Mouse (Mus musculus): Measurements from ENCODE around the gene Tom1l2. TPM values are rescaled to one million over a fixed set of nuclear protein-coding genes. Genes with fewer than 3 reads are reported as not detected.

Gene Tom1l2
- polyA plus RNA-seq, 1 experiment from 2014 or later, result 30.7 TPM

DNA sequence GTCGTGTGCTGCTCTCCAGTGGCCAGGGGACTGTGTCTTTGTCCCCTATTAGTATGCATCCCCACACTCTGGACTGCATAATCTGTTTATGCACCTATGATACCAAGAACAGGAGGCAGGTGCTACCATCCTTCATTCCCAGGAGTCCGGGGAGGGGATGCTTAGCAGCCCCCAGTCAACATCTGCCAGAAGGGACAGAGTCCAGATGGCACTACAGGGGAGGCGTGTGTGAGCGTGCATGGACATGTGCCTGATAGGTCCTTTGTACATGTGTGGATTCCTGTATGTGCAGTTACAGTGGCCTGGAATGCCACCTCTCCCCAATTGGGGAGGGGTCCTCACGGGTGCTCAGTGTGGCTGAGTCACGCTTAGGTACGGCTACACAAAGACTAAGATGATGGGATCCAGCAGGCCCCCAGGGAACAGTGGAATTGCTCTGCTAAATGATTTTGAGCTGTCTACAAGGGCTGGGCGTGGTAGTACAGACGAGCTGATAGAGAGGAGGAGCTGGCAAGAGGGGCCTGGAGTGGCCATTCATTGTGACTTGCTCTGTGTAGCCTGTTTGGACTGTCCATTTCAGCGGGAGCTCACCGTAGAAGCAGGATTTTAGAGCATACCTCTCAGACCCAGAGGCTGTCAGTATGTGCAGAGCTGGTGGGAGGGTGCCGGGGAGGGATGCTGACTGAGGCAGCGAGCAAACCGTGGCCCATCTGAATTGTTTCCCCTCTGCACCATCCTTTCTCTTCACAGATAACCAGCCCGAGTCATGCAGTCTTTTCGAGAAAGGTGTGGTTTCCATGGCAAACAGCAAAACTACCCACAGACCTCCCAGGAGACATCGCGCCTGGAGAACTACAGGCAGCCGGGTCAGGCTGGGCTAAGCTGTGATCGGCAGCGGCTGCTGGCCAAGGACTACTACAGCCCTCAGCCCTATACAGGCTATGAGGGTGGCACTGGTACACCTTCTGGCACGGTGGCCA, 168.1 kb downstream of the Tom1l2 start:
- H3K27me3 ChIP-seq (ENCODE audit: insufficient read depth, poor library complexity, severe bottlenecking), result no peaks in the 10 kb centered on the region
- H3K27ac ChIP-seq, result peak overlapping the region; percentile 36
- no peaks in the 10 kb centered on the region for H3K9me3 ChIP-seq
- DNase-seq (ENCODE audit: low spot score), result no peak
- no peak overlapping the region for H3K4me3 ChIP-seq
- H3K4me1 ChIP-seq (replicated peaks), result peaks cover 80% of the 10 kb centered on the region
- 62% methylated on average over 22 of the region's 22 CpGs for WGBS
- peaks cover 59% of the 10 kb centered on the region for H3K36me3 ChIP-seq

DNA sequence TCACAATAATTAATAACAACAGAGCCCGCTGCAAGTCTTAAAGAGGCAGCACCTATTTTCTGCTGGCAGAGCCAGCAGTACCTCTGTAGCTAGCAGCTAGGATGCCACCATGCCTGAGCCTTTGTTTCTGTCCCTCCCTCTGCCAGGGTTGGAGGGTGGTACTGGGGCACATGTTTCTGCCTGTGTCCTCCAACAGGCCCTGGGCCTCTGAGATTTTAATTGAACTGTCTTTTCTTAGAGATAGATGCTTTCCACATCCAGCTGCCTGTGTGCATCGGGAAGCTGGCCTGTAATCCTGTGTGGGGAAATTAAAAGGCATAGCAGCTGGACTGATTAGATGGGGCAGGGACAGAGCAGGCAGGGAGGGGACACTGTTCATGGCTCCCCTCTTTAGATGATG, 170.0 kb downstream of the Tom1l2 start:
- Histone ChIP-seq H3K36me3 (peaks cover 49% of the 10 kb centered on the region), H3K4me3 (no peak overlapping the region), H3K4me1 (replicated peaks) (peaks cover 88% of the 10 kb centered on the region), H3K9me3 (no peaks in the 10 kb centered on the region), H3K27ac (peak overlapping the region; percentile 36; the same call in 1 of the 2 replicates), H3K27me3 (ENCODE audit: insufficient read depth, poor library complexity, severe bottlenecking) (no peaks in the 10 kb centered on the region)
- WGBS, result 83% methylated on average over 2 of the region's 2 CpGs
- DNase-seq (ENCODE audit: low spot score), result no peak

GRCm38 (mm10) chr11:60182116-60182670, 170.5 kb downstream of the Tom1l2 start:
- H3K27ac ChIP-seq, result no peak overlapping the region
- WGBS, result 90% methylated on average over 12 of the region's 12 CpGs
- no peaks in the 10 kb centered on the region for H3K27me3 ChIP-seq (ENCODE audit: insufficient read depth, poor library complexity, severe bottlenecking)
- H3K9me3 ChIP-seq, result no peaks in the 10 kb centered on the region
- peaks cover 43% of the 10 kb centered on the region for H3K36me3 ChIP-seq
- DNase-seq (ENCODE audit: low spot score), result no peak
- H3K4me3 ChIP-seq, result no peak overlapping the region
- H3K4me1 ChIP-seq (replicated peaks), result peaks cover 94% of the 10 kb centered on the region

DNA sequence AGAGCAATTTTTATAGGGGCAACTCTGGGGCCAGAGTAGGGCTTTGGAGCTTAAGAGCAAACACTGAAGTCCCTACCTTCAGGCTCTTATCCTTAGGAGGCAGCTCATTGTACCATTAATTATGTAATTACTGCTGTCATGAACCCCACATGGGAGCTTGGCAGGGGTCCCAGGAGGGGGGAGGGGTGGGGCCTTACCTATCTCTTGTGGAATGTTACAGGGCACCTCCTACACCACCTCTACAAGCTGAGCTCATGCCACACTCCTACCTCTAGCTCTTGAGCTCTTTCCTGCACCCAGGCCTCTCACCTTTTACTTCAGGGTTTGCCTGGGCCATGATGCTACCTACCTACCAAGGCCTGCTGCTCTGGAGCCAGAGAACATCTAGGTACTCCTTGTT, 174.2 kb downstream of the Tom1l2 start:
- Histone ChIP-seq H3K36me3 (peaks cover 20% of the 10 kb centered on the region; the same call in 1 of the 2 replicates), H3K4me3 (no peak overlapping the region), H3K27ac (peak overlapping the region; percentile 90), H3K4me1 (replicated peaks) (peaks cover 99% of the 10 kb centered on the region), H3K27me3 (ENCODE audit: insufficient read depth, poor library complexity, severe bottlenecking) (peaks cover 10% of the 10 kb centered on the region; the same call in 1 of the 2 replicates), H3K9me3 (no peaks in the 10 kb centered on the region)
- no peak for DNase-seq (ENCODE audit: low spot score)

DNA sequence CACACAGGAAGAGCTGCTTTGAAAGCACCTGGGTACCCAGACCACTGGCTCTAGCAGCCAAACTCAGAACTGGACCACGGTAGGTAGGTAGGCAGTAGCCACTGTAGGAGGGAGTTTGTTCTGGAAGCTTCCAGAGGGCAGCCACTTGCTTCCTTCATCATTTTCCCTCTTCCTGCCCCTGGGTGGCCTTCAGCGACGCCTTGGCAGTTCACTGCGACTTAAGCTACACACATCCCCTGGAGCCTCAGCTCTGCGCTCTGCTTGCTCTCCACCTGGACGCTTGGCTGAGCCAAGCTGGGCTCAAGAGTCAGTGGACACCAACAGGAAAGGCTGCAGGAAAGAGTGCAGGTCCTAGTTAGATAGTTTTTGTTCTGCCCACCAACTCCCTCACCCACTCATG, 174.7 kb downstream of the Tom1l2 start:
- Histone ChIP-seq H3K4me1 (replicated peaks) (peaks cover 99% of the 10 kb centered on the region), H3K27ac (peak overlapping the region; percentile 90), H3K27me3 (ENCODE audit: insufficient read depth, poor library complexity, severe bottlenecking) (peaks cover 10% of the 10 kb centered on the region; the same call in 1 of the 2 replicates), H3K4me3 (peak overlapping the region; percentile 67), H3K9me3 (no peaks in the 10 kb centered on the region), H3K36me3 (peaks cover 20% of the 10 kb centered on the region; the same call in 1 of the 2 replicates)
- WGBS, result 62% methylated on average over 6 of the region's 6 CpGs
- no peak for DNase-seq (ENCODE audit: low spot score)

DNA sequence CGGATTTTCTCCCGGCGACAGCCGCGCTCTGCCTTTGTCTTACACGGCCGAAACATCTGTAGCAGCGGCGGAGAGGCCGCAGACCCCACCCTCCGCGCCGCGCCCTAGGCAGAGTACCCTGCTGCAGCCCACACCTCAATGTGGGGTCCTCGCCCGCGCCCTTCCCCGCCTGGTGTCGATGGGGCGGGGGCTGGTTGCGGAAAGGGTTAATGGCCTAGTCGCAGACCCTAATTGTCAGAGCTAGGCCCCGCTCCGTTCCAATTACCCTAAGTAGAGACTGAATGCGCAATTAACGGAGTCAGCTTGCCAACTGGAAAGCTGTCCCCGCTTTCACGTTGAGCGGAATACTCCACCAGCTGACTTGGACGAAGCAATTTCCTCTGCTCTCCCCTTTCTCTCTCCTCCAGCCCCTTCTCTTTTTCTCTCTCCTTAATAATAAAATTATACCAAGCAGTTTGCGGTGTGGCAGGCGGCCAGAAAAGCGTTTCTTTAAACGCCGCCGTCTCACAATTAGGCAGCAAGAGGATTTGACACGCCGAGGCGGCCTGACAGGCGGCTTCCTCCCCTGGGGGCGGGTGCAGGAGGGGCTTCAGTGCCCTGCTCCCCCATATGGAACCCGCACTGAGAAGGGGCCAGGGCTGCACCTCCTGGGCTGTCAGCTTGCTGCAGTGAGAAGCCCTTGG, 175.6 kb downstream of the Tom1l2 start:
- peaks cover 20% of the 10 kb centered on the region; the same call in 1 of the 2 replicates for H3K36me3 ChIP-seq
- DNase-seq (ENCODE audit: low spot score), result peak; percentile 54
- WGBS, result 1% methylated on average over 42 of the region's 42 CpGs
- peak overlapping the region; percentile 90 for H3K27ac ChIP-seq
- peak overlapping the region; percentile 67 for H3K4me3 ChIP-seq
- peaks cover 10% of the 10 kb centered on the region; the same call in 1 of the 2 replicates for H3K27me3 ChIP-seq (ENCODE audit: insufficient read depth, poor library complexity, severe bottlenecking)
- H3K4me1 ChIP-seq (replicated peaks), result peaks cover 94% of the 10 kb centered on the region
- no peaks in the 10 kb centered on the region for H3K9me3 ChIP-seq

Other genes with a start within 250 kb of the Tom1l2 start
- gene Rai1, start 247.9 kb downstream of the Tom1l2 start, polyA plus RNA-seq (2016; fragmentation: Nextera tagmentation; extraction: Ambion mirVana), result 25.3 and 31.0 TPM in 2 replicates
- 45.0 and 55.8 TPM in 2 replicates for gene Srebf1, start 130.3 kb downstream of the Tom1l2 start, polyA plus RNA-seq (2016; fragmentation: Nextera tagmentation; extraction: Ambion mirVana)
- gene Drc3, start 424 bp upstream of the Tom1l2 start, polyA plus RNA-seq (2016; fragmentation: Nextera tagmentation; extraction: Ambion mirVana), result 2.8 and 6.0 TPM in 2 replicates
- gene Gid4, start 64.2 kb upstream of the Tom1l2 start, polyA plus RNA-seq (2016; fragmentation: Nextera tagmentation; extraction: Ambion mirVana), result 26.6 and 30.0 TPM in 2 replicates
- 43.0 and 51.9 TPM in 2 replicates for gene Atpaf2, start 65.6 kb upstream of the Tom1l2 start, polyA plus RNA-seq (2016; fragmentation: Nextera tagmentation; extraction: Ambion mirVana)
- gene Drg2, start 101.7 kb upstream of the Tom1l2 start, polyA plus RNA-seq (2016; fragmentation: Nextera tagmentation; extraction: Ambion mirVana), result 131 TPM in 2 replicates
- gene Myo15, start 116.4 kb upstream of the Tom1l2 start, polyA plus RNA-seq (2016; fragmentation: Nextera tagmentation; extraction: Ambion mirVana), result 0.16 and 0.36 TPM in 2 replicates
- 31.9 and 33.8 TPM in 2 replicates for gene Alkbh5, start 183.5 kb upstream of the Tom1l2 start, polyA plus RNA-seq (2016; fragmentation: Nextera tagmentation; extraction: Ambion mirVana)

All from hindbrain, embryonic 10.5 days (tissue).